Mouse (Mus musculus) forebrain, embryonic 12.5 days (tissue): ENCODE measurements around the gene Atxn7l3. TPM values are rescaled to one million over a fixed set of nuclear protein-coding genes. Genes with fewer than 3 reads are reported as not detected.

Experiments used
- ATAC-seq: fragments of 200-750 bp; cut with Nextera tagmentation; 2 replicates; pipeline ENCODE4 v1.8.0; 2017; ENCODE audit warnings: moderate TSS enrichment; ENCODE audit not compliant: low FRiP score
- H3K27ac ChIP-seq: fragments of 300-500 bp; sonication (generic); 2 replicates; pipeline ENCODE4 v1.5.1; 2016; ENCODE audit warnings: mild to moderate bottlenecking
- H3K27me3 ChIP-seq: fragments of 300-500 bp; sonication (generic); 2 replicates; pipeline ENCODE4 v1.6.1; 2016; ENCODE audit warnings: mild to moderate bottlenecking
- H3K36me3 ChIP-seq: fragments of 300-500 bp; sonication (generic); replicated peaks from 2 replicates; pipeline ENCODE4 v1.6.1; 2016; ENCODE audit warnings: mild to moderate bottlenecking
- H3K4me1 ChIP-seq: fragments of 300-500 bp; sonication (generic); 2 replicates; pipeline ENCODE4 v1.6.1; 2016
- H3K4me2 ChIP-seq: fragments of 300-500 bp; sonication (generic); 2 replicates; pipeline ENCODE4 v1.6.1; 2016; ENCODE audit warnings: mild to moderate bottlenecking, moderate library complexity
- H3K4me3 ChIP-seq: fragments of 300-500 bp; sonication (generic); replicated peaks from 2 replicates; pipeline ENCODE4 v1.5.1; 2016; ENCODE audit warnings: mild to moderate bottlenecking
- H3K9ac ChIP-seq: fragments of 300-500 bp; sonication (generic); 2 replicates; pipeline ENCODE4 v1.6.1; 2016; ENCODE audit warnings: mild to moderate bottlenecking
- H3K9me3 ChIP-seq: fragments of 300-500 bp; sonication (generic); 2 replicates; pipeline ENCODE4 v1.6.1; 2016
- WGBS: fragments of 180-500 bp; shearing (Covaris S2); methylation state at CpG from one replicate; pipeline ENCODE4 v1.1.7; 2016; 5-methylcytosine and 5-hydroxymethylcytosine counted together
- polyA plus RNA-seq: library from polyadenylated mRNA; unstranded; fragments of >200 nt; fragmentation: Nextera tagmentation; extraction: Ambion mirVana; gene quantifications from 2 replicates; pipeline ENCODE4 v1.2.1, GENCODE M21; 2016

Gene Atxn7l3
- polyA plus RNA-seq, 1 experiment from 2014 or later, result 22.4 TPM

DNA sequence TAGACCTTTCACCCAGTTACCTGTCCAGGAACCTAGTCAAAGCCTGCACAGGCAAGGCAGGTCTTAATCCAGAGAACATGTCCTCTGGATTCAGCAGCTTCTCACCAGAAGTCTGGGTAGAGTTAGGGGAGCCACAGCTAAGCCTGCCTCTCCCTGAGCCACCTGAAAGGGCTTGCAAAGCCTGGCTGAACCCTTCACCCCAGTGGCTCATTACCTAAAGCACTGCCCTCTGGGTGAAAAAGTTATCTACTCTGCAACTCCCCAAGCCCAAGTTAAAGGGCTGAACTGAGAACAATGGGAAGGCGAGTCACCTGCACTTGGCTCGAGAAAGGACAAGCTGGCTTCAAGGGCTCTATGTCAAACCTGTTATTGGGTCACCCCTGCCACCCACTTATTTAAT is 7.7 kb upstream of the Atxn7l3 start:
- ATAC-seq, result no peak

DNA sequence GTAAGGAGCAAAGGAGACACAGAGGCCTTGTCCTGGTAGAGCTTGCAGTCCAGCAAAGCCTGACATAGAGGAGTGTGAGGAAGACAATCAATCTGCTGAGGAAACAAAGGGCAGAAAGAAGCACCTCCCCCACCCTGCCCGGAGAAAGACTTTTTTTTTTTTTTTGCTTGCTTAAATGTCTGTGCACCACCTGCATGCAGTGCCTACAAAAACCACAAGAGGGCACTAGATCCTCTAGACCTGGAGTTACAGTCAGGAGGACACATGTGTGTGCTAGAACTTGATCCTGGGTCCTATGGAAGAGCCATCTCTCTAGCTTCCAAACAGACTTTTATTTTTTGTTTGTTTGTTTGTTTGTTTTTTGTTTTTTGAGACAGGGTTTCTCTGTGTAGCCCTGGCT is 3.4 kb upstream of the Atxn7l3 start:
- Histone ChIP-seq H3K36me3 (no peaks in the 10 kb centered on the region), H3K4me2 (no peak overlapping the region), H3K4me3 (no peak overlapping the region), H3K9me3 (no peaks in the 10 kb centered on the region), H3K27me3 (no peaks in the 10 kb centered on the region), H3K9ac (no peak overlapping the region), H3K4me1 (peaks cover 16% of the 10 kb centered on the region), H3K27ac (no peak overlapping the region)
- 9% methylated on average over 1 of the region's 1 CpGs for WGBS
- ATAC-seq, result no peak

More for the DNA sequence above, 7.7 kb upstream of the Atxn7l3 start:
- H3K27me3 ChIP-seq, result no peaks in the 10 kb centered on the region
- no peak overlapping the region for H3K27ac ChIP-seq
- H3K4me3 ChIP-seq, result no peak overlapping the region
- H3K36me3 ChIP-seq, result peaks cover 34% of the 10 kb centered on the region
- 41% methylated on average over 2 of the region's 2 CpGs for WGBS
- H3K9me3 ChIP-seq, result no peaks in the 10 kb centered on the region
- no peak overlapping the region for H3K4me2 ChIP-seq
- no peak overlapping the region for H3K9ac ChIP-seq
- H3K4me1 ChIP-seq, result peaks cover 7% of the 10 kb centered on the region

DNA sequence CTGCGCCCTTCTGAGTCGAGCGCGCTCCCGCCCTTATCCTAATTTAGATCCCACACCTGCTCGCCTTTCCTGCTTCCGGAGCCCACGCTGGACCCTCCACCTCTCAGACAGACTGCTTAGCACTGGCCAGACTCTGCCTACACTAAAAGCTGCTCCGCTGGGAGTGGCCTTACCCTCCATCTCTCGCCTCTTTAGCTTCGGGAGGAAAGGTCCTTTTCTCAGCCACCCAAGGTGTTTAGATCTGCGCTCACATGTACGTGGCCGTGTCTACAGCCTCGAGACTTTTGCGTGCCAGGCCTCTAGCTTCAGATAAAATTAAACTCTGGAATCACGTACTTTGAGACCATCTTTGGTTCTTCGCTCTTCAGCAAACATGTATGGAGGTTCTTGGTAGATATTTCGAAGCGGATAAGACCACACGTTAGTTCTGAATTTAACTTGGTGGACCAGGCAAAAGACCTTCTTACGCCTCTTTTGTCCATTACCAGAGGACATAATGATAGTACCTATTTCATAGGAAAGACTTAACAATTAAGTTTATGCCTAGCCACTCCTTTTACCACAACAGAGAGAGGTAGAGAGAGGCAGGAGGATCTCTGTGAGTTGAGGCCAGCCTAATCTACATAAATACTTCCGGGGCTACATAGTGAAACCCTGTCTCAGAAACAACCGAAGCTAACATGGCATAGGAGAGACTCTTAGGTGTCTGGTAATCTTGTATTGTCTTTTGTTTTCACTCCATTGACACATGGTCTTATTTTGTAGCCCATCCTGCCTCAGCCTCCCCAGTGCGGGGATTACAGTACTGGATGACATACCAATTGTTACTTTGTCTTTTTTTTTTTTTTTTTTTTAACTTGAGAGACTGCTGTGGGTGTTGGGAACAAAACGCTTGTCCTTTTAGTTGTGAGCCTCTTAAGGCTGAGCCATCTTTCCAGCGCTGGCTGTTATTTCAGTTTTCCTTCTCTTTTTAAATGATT is 1.4 kb upstream of the Atxn7l3 start:
- no peaks in the 10 kb centered on the region for H3K27me3 ChIP-seq
- peak overlapping the region; percentile 88 for H3K9ac ChIP-seq
- peak overlapping the region; percentile 100 for H3K27ac ChIP-seq
- H3K4me3 ChIP-seq, result peak overlapping the region; percentile 82
- H3K4me1 ChIP-seq, result peaks cover 26% of the 10 kb centered on the region
- ATAC-seq, result peak; percentile 37
- H3K9me3 ChIP-seq, result no peaks in the 10 kb centered on the region
- WGBS, result 30% methylated on average over 27 of the region's 27 CpGs
- H3K36me3 ChIP-seq, result peaks cover 15% of the 10 kb centered on the region
- H3K4me2 ChIP-seq, result peak overlapping the region; percentile 91

DNA sequence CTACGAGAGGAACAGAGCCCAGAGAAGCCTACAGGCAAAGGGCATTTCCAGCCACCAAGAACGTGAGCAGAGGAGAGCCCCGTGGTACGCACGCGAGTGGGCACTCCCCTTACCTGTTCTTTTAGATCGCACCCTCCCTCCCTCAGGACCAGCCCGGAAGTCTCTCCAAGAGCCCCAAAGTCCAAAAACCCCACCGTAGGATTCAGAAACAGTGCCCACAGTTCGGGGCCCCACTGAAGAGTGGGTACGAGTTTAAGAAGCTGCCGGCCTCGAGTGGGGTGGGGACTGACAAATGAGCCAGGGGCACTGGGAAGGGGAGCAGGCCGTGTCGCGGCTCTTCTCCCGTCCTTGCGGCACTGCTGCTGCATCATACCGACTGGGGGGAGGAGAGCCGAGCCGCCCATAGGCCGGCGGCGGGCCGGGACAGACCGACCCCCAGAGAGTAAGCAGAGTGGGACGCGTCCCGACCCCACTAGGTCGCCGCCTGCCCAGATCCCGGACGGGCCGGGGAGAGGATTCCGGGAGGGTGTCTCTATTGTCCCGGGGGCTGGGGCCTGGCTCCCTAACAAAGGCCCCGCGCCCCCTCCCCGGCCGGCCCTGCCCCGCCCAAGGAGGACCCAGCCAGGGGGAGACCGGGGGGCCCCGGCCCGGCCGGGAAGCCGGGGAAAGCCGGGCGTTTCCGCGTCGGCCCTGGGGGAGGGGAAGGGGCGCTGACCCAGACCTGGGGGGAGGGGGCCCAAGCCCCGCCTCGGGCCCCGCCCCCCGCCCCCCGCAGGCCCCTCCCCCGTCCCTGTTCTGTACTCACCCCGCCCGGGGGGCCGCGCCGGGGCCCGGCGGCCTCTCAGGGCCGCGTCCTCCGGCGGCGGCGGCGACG is 596 bp downstream of the Atxn7l3 start:
- peak; percentile 54 for ATAC-seq

DNA sequence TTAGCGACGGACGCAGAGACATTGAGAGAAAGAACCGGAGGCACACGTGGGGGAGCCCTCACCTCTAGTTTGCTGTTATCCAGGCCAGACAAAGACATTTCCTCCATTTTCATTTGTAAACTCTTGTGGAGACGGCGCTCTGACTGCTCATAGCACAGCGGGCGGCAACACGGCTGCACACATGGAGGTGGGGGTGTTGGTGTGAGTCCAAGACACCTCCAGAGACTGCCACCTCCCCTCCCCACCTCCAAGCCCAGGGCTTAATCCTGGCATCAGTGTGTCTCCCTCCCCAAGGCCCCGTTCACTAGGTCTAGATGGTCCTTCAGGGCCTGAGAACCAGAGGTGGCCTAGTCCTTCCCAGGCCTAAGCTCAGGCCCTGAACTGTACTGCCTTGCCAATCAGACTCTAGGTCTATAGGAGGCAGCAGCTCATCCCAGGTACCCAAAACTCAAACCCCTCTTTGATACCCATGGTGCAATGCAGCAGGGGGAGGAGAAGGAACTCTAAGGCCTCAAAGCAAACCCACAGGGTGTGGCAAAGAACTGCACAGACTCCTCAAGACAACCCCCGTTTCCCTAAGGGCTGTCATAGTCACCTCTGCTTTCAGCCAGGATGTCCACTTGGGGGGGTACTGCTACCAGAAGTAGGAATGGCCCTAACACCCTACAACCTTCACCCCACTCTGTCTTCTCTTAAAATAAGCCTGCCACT is 1.4 kb downstream of the Atxn7l3 start:
- no peak for ATAC-seq
- H3K4me2 ChIP-seq, result peak overlapping the region; percentile 91
- WGBS, result 74% methylated on average over 12 of the region's 12 CpGs
- H3K9me3 ChIP-seq, result no peaks in the 10 kb centered on the region
- H3K27me3 ChIP-seq, result no peaks in the 10 kb centered on the region
- H3K9ac ChIP-seq, result peak overlapping the region; percentile 88
- H3K4me3 ChIP-seq, result peak overlapping the region; percentile 82
- peaks cover 43% of the 10 kb centered on the region for H3K36me3 ChIP-seq
- H3K27ac ChIP-seq, result peak overlapping the region; percentile 100
- peaks cover 26% of the 10 kb centered on the region for H3K4me1 ChIP-seq

More for the DNA sequence above, 596 bp downstream of the Atxn7l3 start:
- Histone ChIP-seq H3K9me3 (no peaks in the 10 kb centered on the region), H3K4me1 (peaks cover 26% of the 10 kb centered on the region), H3K27ac (peak overlapping the region; percentile 100), H3K27me3 (no peaks in the 10 kb centered on the region), H3K4me2 (peak overlapping the region; percentile 91), H3K9ac (peak overlapping the region; percentile 88), H3K4me3 (peak overlapping the region; percentile 82), H3K36me3 (peaks cover 35% of the 10 kb centered on the region)
- WGBS, result under 1% methylated on average over 47 of the region's 73 CpGs

DNA sequence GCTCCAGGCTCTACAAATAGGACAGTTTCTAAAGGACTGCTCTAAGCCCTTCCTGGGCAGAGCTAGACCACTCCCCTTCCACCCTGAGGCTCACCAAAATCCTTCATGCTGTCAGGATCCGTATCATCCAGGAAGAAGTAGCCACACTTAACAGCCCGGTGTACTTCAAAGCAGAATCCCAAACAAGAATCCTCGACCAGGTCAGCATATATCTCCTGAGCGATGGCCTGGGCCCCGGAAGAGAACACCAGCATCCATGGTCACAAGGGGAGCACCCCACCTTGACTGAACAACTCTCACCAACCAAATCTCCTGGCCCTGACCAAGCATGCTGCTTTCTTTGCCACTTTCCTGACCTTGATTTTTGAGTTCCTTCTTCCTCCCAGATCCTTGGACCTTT is 2.0 kb downstream of the Atxn7l3 start:
- ATAC-seq, result no peak
- Histone ChIP-seq H3K4me1 (peaks cover 26% of the 10 kb centered on the region), H3K4me3 (peak overlapping the region; percentile 82), H3K9ac (peak overlapping the region; percentile 88), H3K27ac (peak overlapping the region; percentile 100), H3K9me3 (no peaks in the 10 kb centered on the region), H3K4me2 (peak overlapping the region; percentile 91), H3K36me3 (peaks cover 49% of the 10 kb centered on the region), H3K27me3 (no peaks in the 10 kb centered on the region)
- WGBS, result 89% methylated on average over 5 of the region's 5 CpGs

DNA sequence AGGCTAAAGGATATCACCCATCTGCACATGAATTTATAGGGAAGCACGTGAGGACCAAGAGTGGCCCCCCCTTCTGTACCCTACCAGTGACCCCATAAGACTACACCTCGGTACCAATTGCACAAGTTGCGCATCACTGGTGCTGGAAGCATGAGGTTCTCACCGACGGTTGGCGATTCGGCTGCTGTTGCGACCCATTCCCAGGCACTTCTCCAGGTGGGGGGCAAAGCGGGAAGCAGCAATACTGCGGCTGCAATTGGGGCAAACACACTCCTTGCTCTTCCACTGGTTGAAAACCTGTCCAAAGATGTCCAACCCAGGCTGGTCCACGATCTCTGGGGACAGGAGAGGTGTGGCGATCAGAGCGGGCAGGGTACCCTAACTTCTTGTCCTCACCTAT is 2.5 kb downstream of the Atxn7l3 start:
- 95% methylated on average over 13 of the region's 13 CpGs for WGBS
- peaks cover 53% of the 10 kb centered on the region for H3K36me3 ChIP-seq
- H3K4me1 ChIP-seq, result peaks cover 26% of the 10 kb centered on the region
- no peaks in the 10 kb centered on the region for H3K9me3 ChIP-seq
- no peak overlapping the region for H3K9ac ChIP-seq
- H3K4me2 ChIP-seq, result no peak overlapping the region
- H3K27ac ChIP-seq, result no peak overlapping the region
- no peaks in the 10 kb centered on the region for H3K27me3 ChIP-seq
- 0 out of 2 replicates have a peak overlapping the region, but pooled peaks have one; percentile 5 for H3K4me3 ChIP-seq
- ATAC-seq, result no peak

GRCm38 (mm10) chr11:102291051-102291535 is 5.3 kb downstream of the Atxn7l3 start:
- Histone ChIP-seq H3K36me3 (peaks cover 72% of the 10 kb centered on the region), H3K4me1 (peaks cover 28% of the 10 kb centered on the region), H3K27ac (no peak overlapping the region), H3K4me2 (no peak overlapping the region), H3K9me3 (no peaks in the 10 kb centered on the region), H3K4me3 (no peak overlapping the region), H3K27me3 (no peaks in the 10 kb centered on the region), H3K9ac (no peak overlapping the region)
- no peak for ATAC-seq
- 90% methylated on average over 11 of the region's 11 CpGs for WGBS

GRCm38 (mm10) chr11:102290141-102290540 is 6.3 kb downstream of the Atxn7l3 start:
- Histone ChIP-seq H3K4me1 (peaks cover 28% of the 10 kb centered on the region), H3K4me2 (no peak overlapping the region), H3K9me3 (no peaks in the 10 kb centered on the region), H3K27ac (no peak overlapping the region), H3K9ac (no peak overlapping the region), H3K27me3 (no peaks in the 10 kb centered on the region), H3K36me3 (peaks cover 72% of the 10 kb centered on the region), H3K4me3 (no peak overlapping the region)
- WGBS, result 79% methylated on average over 4 of the region's 4 CpGs
- no peak for ATAC-seq

- Histone ChIP-seq H3K9ac (no peak overlapping the region), H3K27me3 (no peaks in the 10 kb centered on the region), H3K4me1 (peaks cover 23% of the 10 kb centered on the region), H3K4me3 (no peak overlapping the region), H3K4me2 (no peak overlapping the region), H3K27ac (no peak overlapping the region), H3K9me3 (no peaks in the 10 kb centered on the region), H3K36me3 (peaks cover 72% of the 10 kb centered on the region)
- 52% methylated on average over 6 of the region's 6 CpGs for WGBS
- ATAC-seq, result no peak
Observed at GRCm38 (mm10) chr11:102289511-102290100, 6.8 kb downstream of the Atxn7l3 start.

DNA sequence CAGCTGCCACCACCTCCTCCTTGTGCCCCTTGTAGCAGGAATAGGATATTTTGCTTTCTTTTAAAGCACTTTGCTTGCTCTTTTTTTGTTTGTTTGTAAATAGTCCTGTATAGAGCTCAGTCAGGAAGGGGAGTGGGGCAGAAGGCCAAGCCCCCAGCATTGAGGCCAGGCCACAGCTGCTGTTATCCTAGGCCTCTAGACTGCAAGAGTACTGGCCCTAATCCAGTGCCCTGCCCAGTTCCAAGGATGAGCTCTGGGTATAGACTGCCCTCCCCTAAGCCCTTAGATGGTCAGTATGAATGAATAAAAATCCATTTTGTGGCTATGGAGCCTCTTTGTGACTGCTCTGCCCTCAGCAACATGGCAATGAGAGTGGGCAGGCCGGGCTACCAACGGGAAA is 7.5 kb downstream of the Atxn7l3 start:
- Histone ChIP-seq H3K27me3 (no peaks in the 10 kb centered on the region), H3K4me3 (no peak overlapping the region; the same call in 1 of the 2 replicates), H3K4me2 (no peak overlapping the region), H3K36me3 (peaks cover 67% of the 10 kb centered on the region), H3K9ac (no peak overlapping the region), H3K27ac (no peak overlapping the region), H3K9me3 (no peaks in the 10 kb centered on the region), H3K4me1 (peaks cover 16% of the 10 kb centered on the region)
- ATAC-seq, result no peak
- WGBS, result 81% methylated on average over 2 of the region's 2 CpGs
